Mouse (Mus musculus) limb, embryonic 14.5 days (tissue): ENCODE results near the gene Gsto2. TPM values are rescaled to one million over a fixed set of nuclear protein-coding genes. Genes with fewer than 3 reads are reported as not detected.

ENCODE experiments used
- ATAC-seq: fragments of 200-750 bp; cut with Nextera tagmentation; 2 replicates; pipeline ENCODE4 v1.8.0; 2017; ENCODE audit warnings: low read depth, moderate number of reproducible peaks, moderate TSS enrichment; ENCODE audit not compliant: low FRiP score
- DNase-seq: peaks from one replicate; pipeline ENCODE4 v3.0.0-alpha.2; 2015; ENCODE audit warnings: low spot score
- H3K27ac ChIP-seq: fragments of 300-500 bp; sonication (generic); replicated peaks from 2 replicates; pipeline ENCODE4 v1.5.1; 2014; ENCODE audit warnings: low read depth, mild to moderate bottlenecking, low read length, moderate library complexity, mixed read lengths
- H3K27me3 ChIP-seq: fragments of 300-500 bp; sonication (generic); 2 replicates; pipeline ENCODE4 v1.6.1; 2014; ENCODE audit warnings: low read length, mixed read lengths; ENCODE audit not compliant: control insufficient read depth, insufficient read depth
- H3K36me3 ChIP-seq: fragments of 300-500 bp; sonication (generic); 2 replicates; pipeline ENCODE4 v1.6.1; 2014; ENCODE audit warnings: mild to moderate bottlenecking, low read length, moderate library complexity, mixed read lengths; ENCODE audit not compliant: control insufficient read depth, insufficient read depth
- H3K4me1 ChIP-seq: fragments of 300-500 bp; sonication (generic); 2 replicates; pipeline ENCODE4 v1.6.1; 2014; ENCODE audit warnings: antibody characterized with exemption, low read length, mixed read lengths; ENCODE audit not compliant: control insufficient read depth, insufficient read depth
- H3K4me2 ChIP-seq: fragments of 300-500 bp; sonication (generic); replicated peaks from 2 replicates; pipeline ENCODE4 v1.6.1; 2014; ENCODE audit warnings: low read depth, mild to moderate bottlenecking, low read length, moderate library complexity; ENCODE audit not compliant: severe bottlenecking
- H3K4me3 ChIP-seq: fragments of 300-500 bp; sonication (generic); replicated peaks from 2 replicates; pipeline ENCODE4 v1.5.1; 2014; ENCODE audit warnings: low read length
- H3K9ac ChIP-seq: fragments of 300-500 bp; sonication (generic); 2 replicates; pipeline ENCODE4 v1.6.1; 2014; ENCODE audit warnings: mild to moderate bottlenecking, low read depth, low read length, moderate library complexity; ENCODE audit not compliant: severe bottlenecking
- H3K9me3 ChIP-seq: fragments of 300-500 bp; sonication (generic); 2 replicates; pipeline ENCODE4 v1.6.1; 2016; ENCODE audit warnings: low read length; ENCODE audit not compliant: control insufficient read depth
- POLR2A ChIP-seq: fragments of 200-500 bp; IDR thresholded peaks from 2 replicates; pipeline ENCODE4 v1.8.0; 2012; ENCODE audit warnings: inconsistent platforms, mild to moderate bottlenecking, moderate library complexity, borderline replicate concordance; ENCODE audit not compliant: insufficient read depth, insufficient read length; ENCODE audit errors: extremely low read depth
- WGBS: fragments of 180-500 bp; shearing (Covaris S2); extraction: QIAGEN DNeasy Blood & Tissue Kit; methylation state at CpG from one replicate; pipeline ENCODE4 v1.1.7; 2014; 5-methylcytosine and 5-hydroxymethylcytosine counted together
- polyA plus RNA-seq, 2 experiments: library from polyadenylated mRNA; depleted of rRNA in 1 of 2; stranded (reverse) in 1 of 2; unstranded in 1 of 2; fragments of >200 nt; fragmentation: Nextera tagmentation in 1 of 2; extraction: Ambion mirVana in 1 of 2; gene quantifications; 2 replicates each; pipeline versions ENCODE4 v1.2.1 to v1.2.3; 2012 to 2014

Gsto2 gene
- polyA plus RNA-seq, 2 experiments, result 0.87 to 1.2 TPM

DNA sequence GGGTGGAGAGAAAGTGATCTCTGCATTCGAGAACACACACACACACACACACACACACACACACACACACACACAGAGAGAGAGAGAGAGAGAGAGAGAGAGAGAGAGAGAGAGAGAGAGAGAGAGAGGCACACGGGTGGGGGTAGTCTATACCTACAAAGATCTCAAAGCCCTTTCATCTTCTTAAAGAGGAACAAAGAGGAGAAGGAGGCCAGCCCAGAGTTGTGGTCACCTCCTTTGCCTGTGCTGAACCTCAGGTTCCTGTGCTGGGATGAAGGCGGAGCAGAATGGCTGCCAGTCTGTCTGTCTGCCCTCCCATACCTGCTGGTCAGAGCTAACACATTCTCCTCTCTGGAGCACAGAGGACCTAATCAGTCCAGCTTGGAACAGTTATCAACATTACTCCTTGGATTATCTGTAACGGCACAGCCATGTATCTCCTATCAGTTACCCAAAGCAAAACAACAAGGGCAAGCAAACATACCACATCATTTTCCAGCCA is 44.8 kb downstream of the Gsto2 start:
- no peak for ATAC-seq
- no peaks in the 10 kb centered on the region for H3K27me3 ChIP-seq
- no peak overlapping the region for H3K27ac ChIP-seq
- H3K9me3 ChIP-seq, result no peaks in the 10 kb centered on the region
- H3K4me1 ChIP-seq, result peaks cover 22% of the 10 kb centered on the region
- WGBS, result 41% methylated on average over 4 of the region's 4 CpGs
- peak overlapping the region; percentile 51 for H3K4me2 ChIP-seq
- TF ChIP-seq POLR2A, result no peak
- no peak overlapping the region for H3K4me3 ChIP-seq
- peak overlapping the region; percentile 60; the same call in 1 of the 2 replicates for H3K9ac ChIP-seq
- peaks cover 3% of the 10 kb centered on the region; the same call in 1 of the 2 replicates for H3K36me3 ChIP-seq
- no peak for DNase-seq

DNA sequence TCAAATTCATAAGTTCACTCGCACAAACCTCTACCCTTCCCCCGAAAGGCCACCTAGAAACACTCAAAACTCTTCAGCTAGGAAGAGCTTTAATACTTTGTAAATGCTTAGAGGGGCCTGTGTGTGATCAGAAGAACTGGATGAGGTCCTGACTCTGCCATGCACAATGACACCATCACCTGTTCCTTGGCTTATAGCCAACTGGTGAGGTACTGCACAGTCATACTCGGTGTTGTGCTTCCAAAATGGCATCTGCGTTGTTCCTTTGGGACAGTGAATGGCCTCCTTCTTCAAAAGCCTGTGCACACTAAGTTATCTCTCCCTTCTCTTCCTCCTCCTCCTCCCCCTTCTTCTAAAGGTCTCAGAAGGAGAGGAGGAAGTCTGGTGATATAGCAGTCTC is 45.4 kb downstream of the Gsto2 start:
- Histone ChIP-seq H3K27me3 (no peaks in the 10 kb centered on the region), H3K9me3 (no peaks in the 10 kb centered on the region), H3K4me2 (no peak overlapping the region), H3K36me3 (peaks cover 3% of the 10 kb centered on the region; the same call in 1 of the 2 replicates), H3K9ac (no peak overlapping the region), H3K4me1 (peaks cover 22% of the 10 kb centered on the region), H3K4me3 (no peak overlapping the region), H3K27ac (no peak overlapping the region)
- TF ChIP-seq POLR2A, result no peak
- WGBS, result 80% methylated on average over 4 of the region's 4 CpGs
- DNase-seq (no peak), ATAC-seq (no peak)

DNA sequence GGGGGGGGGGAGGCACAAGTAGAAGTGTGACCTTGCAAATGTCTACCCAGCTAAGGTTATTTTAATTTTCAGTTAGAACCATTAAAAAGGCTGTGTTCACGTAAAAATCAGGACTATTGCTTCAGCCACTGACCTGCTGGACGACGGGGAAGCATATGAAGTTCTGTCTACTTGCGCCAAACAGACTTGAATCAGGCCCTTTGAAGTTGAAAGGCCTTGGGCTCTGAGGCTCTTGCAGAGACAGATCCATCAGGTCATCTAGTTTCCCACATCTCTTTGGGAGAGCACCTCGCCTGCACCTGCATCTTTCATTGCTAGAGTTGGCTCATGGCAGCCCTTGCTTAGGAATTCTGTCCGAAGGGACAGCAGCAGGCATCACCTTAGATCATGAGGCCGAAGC is 48.0 kb downstream of the Gsto2 start:
- H3K9me3 ChIP-seq, result no peaks in the 10 kb centered on the region
- no peak overlapping the region for H3K9ac ChIP-seq
- H3K27me3 ChIP-seq, result no peaks in the 10 kb centered on the region
- no peak for TF ChIP-seq POLR2A
- no peak overlapping the region for H3K4me3 ChIP-seq
- no peak overlapping the region for H3K27ac ChIP-seq
- WGBS, result 73% methylated on average over 7 of the region's 7 CpGs
- peaks cover 3% of the 10 kb centered on the region; the same call in 1 of the 2 replicates for H3K36me3 ChIP-seq
- H3K4me2 ChIP-seq, result no peak overlapping the region
- ATAC-seq (no peak), DNase-seq (no peak)
- peaks cover 40% of the 10 kb centered on the region for H3K4me1 ChIP-seq

DNA sequence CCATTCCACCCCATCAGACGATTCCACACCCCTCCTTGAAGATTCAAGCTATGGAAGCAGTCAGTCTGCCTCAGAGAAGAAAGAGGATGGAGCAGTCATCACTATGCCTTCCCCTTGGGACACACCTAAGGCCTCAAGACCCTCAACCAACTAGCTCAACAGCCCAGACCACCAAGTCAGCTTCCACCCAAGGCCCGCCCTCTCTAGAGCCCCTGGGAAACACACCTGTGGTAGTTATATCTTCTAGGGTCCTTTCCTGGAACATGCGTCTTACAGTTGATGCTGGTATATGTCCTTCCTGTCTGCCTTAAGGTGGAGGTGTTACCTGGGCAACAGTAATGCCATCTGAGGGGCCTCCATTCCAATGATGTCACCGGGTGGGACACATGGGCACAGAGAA is 48.9 kb downstream of the Gsto2 start:
- no peak overlapping the region for H3K9ac ChIP-seq
- TF ChIP-seq POLR2A, result no peak
- no peaks in the 10 kb centered on the region for H3K9me3 ChIP-seq
- H3K4me3 ChIP-seq, result no peak overlapping the region
- H3K27me3 ChIP-seq, result no peaks in the 10 kb centered on the region
- peaks cover 32% of the 10 kb centered on the region for H3K4me1 ChIP-seq
- no peak overlapping the region for H3K4me2 ChIP-seq
- no peak overlapping the region for H3K27ac ChIP-seq
- WGBS, result 87% methylated on average over 4 of the region's 4 CpGs
- ATAC-seq (no peak), DNase-seq (no peak)
- H3K36me3 ChIP-seq, result peaks cover 3% of the 10 kb centered on the region; the same call in 1 of the 2 replicates

DNA sequence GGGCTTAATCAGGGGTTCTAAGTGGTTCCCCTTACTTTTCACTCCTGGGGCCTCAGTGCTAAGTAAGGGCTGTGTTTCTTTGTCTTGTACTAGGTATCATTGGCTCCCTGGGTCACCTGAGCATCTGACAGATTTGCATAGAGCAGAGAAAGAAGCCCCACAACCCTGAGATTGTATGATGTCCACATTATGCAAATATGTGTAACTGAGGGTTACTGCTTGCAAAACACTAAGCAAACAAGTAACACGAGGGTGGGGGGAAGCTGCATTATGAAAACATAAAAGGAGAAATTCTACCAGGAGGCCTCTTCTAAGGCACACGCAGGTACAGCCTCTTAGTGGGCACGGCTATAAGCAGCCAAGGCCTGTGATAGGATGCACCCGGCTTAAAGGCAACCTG is 49.9 kb downstream of the Gsto2 start:
- TF ChIP-seq POLR2A, result no peak
- peaks cover 3% of the 10 kb centered on the region; the same call in 1 of the 2 replicates for H3K36me3 ChIP-seq
- no peaks in the 10 kb centered on the region for H3K9me3 ChIP-seq
- DNase-seq, result no peak
- ATAC-seq, result no peak
- 85% methylated on average over 4 of the region's 4 CpGs for WGBS
- no peak overlapping the region for H3K9ac ChIP-seq
- H3K4me3 ChIP-seq, result no peak overlapping the region
- peaks cover 26% of the 10 kb centered on the region for H3K4me1 ChIP-seq
- H3K4me2 ChIP-seq, result no peak overlapping the region
- no peak overlapping the region for H3K27ac ChIP-seq
- no peaks in the 10 kb centered on the region for H3K27me3 ChIP-seq
